Mouse (Mus musculus) stomach, embryonic 16.5 days (tissue): ENCODE measurements at regions not wholly inside any gene's neighbourhood (a gene's known extent, or its start where the extent isn't known, plus 50 kb on each side); places are given as distances from the start of the nearest gene placed in this dataset.

ENCODE experiments used
- ATAC-seq: fragments of 200-750 bp; cut with Nextera tagmentation; 2 replicates; pipeline ENCODE4 v1.8.0; 2017; ENCODE audit warnings: moderate number of reproducible peaks, moderate TSS enrichment; ENCODE audit not compliant: insufficient read depth, low FRiP score
- H3K27ac ChIP-seq: fragments of 300-500 bp; sonication (generic); 2 replicates; pipeline ENCODE4 v1.5.1; 2014; ENCODE audit warnings: low read length
- H3K27me3 ChIP-seq: fragments of 300-500 bp; sonication (generic); 2 replicates; pipeline ENCODE4 v1.6.1; 2014; ENCODE audit warnings: low read length, control low read depth, mixed read lengths; ENCODE audit not compliant: control insufficient read depth, insufficient read depth
- H3K36me3 ChIP-seq: fragments of 300-500 bp; sonication (generic); 2 replicates; pipeline ENCODE4 v1.6.1; 2014; ENCODE audit warnings: low read length; ENCODE audit not compliant: control insufficient read depth, insufficient read depth
- H3K4me1 ChIP-seq: fragments of 300-500 bp; sonication (generic); 2 replicates; pipeline ENCODE4 v1.6.1; 2014; ENCODE audit warnings: low read length, control low read depth, mixed read lengths; ENCODE audit not compliant: control insufficient read depth, insufficient read depth
- H3K4me2 ChIP-seq: fragments of 300-500 bp; sonication (generic); 2 replicates; pipeline ENCODE4 v1.6.1; 2014; ENCODE audit warnings: low read depth, low read length, mixed read lengths
- H3K4me3 ChIP-seq: fragments of 300-500 bp; sonication (generic); replicated peaks from 2 replicates; pipeline ENCODE4 v1.5.1; 2014; ENCODE audit warnings: mild to moderate bottlenecking, low read length
- H3K9ac ChIP-seq: fragments of 300-500 bp; sonication (generic); 2 replicates; pipeline ENCODE4 v1.6.1; 2014; ENCODE audit warnings: low read length
- H3K9me3 ChIP-seq: fragments of 300-500 bp; sonication (generic); replicated peaks from 2 replicates; pipeline ENCODE4 v1.6.1; 2016; ENCODE audit warnings: low read length, control low read depth; ENCODE audit not compliant: control insufficient read depth
- WGBS: fragments of 180-500 bp; shearing (Covaris S2); extraction: QIAGEN DNeasy Blood & Tissue Kit; methylation state at CpG from one replicate; pipeline ENCODE4 v1.1.7; 2014; 5-methylcytosine and 5-hydroxymethylcytosine counted together

DNA sequence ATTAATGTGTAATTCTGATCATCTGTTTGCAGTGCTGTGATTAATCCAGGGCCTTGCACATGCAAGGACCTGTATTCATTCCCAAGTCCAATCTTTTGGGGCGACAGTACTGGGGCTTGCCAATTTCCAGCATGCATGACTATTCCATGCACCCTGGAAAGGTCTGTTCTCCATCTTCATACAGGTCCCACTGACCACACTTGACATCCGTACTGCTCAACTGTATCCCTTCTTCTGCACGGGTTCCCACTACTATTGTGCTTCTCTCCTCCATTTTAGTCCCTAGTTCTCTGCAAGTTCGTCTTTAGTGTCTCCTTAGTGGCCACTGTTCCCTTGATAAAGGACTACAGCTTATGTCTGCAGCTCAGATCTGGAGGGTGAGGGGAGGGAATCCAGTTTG lies 371.4 kb downstream of the Cd83 start:
- Histone ChIP-seq H3K4me3 (no peak overlapping the region), H3K4me2 (no peak overlapping the region), H3K27me3 (no peaks in the 10 kb centered on the region; the same call in 1 of the 2 replicates), H3K36me3 (no peaks in the 10 kb centered on the region), H3K27ac (no peak overlapping the region), H3K9ac (no peak overlapping the region), H3K9me3 (no peaks in the 10 kb centered on the region), H3K4me1 (no peaks in the 10 kb centered on the region)
- WGBS = 89% methylated on average over 4 of the region's 4 CpGs
- no peak for ATAC-seq

DNA sequence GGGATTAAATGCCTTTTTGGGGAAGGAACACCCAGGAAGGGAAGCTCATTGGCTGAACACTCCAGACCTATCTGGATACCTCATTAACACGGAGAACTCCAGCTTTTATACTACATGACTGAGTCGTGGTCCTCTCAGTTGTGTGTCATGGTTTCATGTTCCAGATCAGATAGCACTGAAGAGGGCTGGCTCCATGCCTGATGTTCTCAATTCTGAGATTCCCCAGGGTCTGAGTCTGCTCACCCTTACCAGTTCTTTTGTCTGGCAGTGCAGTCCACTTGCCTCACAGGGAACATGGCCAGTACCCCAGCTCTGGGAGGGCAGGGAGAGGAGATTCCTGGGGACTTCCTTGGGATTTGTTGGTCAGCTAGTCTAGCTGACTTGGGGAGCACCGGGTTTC lies 372.0 kb downstream of the Cd83 start:
- H3K4me2 ChIP-seq = no peak overlapping the region
- ATAC-seq = no peak
- H3K4me3 ChIP-seq = no peak overlapping the region
- no peaks in the 10 kb centered on the region for H3K36me3 ChIP-seq
- 85% methylated on average over 3 of the region's 3 CpGs for WGBS
- no peak overlapping the region for H3K27ac ChIP-seq
- H3K9me3 ChIP-seq = no peaks in the 10 kb centered on the region
- H3K9ac ChIP-seq = no peak overlapping the region
- no peaks in the 10 kb centered on the region; the same call in 1 of the 2 replicates for H3K27me3 ChIP-seq
- H3K4me1 ChIP-seq = no peaks in the 10 kb centered on the region

DNA sequence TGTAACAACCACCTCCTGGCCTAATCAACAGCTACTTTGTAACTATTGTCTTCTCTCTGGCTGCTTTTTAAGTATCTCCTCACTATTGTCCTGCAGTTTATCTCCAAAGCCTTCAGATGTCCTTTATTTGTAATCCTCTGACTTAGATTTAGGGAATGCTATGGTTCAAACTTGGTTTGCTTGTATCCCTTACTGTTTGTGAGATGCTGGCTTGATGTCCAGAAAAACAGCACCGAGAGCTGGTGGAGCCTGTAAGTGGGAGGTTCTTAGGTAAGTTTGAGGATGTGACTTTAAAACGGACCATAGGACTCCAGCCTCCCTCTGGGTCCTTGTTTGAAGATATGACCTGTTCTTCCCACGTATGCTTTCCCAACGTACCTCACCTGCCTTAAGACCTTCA lies 372.7 kb downstream of the Cd83 start:
- ATAC-seq = no peak
- WGBS = 76% methylated on average over 4 of the region's 4 CpGs
- no peak overlapping the region for H3K4me2 ChIP-seq

DNA sequence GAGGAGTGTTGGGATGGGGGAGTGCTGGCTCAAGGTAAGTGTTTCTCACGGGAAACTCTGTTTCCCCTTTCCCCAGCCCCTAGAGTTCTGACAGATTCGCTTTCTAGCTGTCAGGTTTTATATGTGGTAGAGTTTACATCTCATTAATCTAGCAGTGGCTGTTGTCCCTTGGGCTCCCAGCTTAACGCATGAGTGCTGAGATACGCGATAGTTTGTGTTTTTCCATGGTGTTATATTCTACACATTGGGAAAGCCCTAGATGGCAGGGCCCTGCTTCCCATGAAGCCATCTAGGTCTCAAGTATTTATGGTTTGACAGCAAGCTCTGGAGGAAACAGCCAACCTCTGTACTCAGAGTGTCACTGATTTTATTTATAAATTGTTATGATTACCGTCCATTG lies 373.8 kb downstream of the Cd83 start:
- Histone ChIP-seq H3K4me3 (no peak overlapping the region), H3K27me3 (no peaks in the 10 kb centered on the region; the same call in 1 of the 2 replicates), H3K9ac (no peak overlapping the region), H3K9me3 (no peaks in the 10 kb centered on the region), H3K36me3 (no peaks in the 10 kb centered on the region), H3K27ac (no peak overlapping the region), H3K4me2 (no peak overlapping the region), H3K4me1 (no peaks in the 10 kb centered on the region)
- no peak for ATAC-seq
- WGBS = 57% methylated on average over 6 of the region's 6 CpGs

More for the DNA sequence above, 372.7 kb downstream of the Cd83 start:
- Histone ChIP-seq H3K4me3 (no peak overlapping the region), H3K27ac (no peak overlapping the region), H3K36me3 (no peaks in the 10 kb centered on the region), H3K27me3 (no peaks in the 10 kb centered on the region; the same call in 1 of the 2 replicates), H3K9me3 (no peaks in the 10 kb centered on the region), H3K4me1 (no peaks in the 10 kb centered on the region), H3K9ac (no peak overlapping the region)

DNA sequence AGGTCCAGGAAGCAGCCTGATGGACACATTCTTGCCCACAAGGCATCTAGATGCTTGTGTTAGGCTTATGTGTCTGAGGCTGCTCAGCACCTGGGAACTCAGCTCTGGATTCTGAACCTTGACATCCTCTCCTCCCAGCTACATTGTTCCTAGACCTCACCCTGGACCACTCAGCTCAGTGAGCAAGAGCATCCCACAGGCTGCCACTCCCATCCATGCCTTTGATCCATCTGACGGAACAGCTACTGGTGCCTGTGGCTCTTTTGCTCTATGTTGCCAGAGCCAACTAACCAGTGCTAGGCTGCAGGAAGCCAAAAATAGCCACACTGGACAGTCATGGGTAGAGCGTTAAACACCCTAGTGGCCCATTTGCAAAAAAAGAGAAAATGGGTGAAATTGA lies 374.8 kb downstream of the Cd83 start:
- no peak for ATAC-seq
- Histone ChIP-seq H3K27ac (no peak overlapping the region), H3K4me1 (no peaks in the 10 kb centered on the region), H3K9me3 (no peaks in the 10 kb centered on the region), H3K9ac (no peak overlapping the region), H3K27me3 (no peaks in the 10 kb centered on the region; the same call in 1 of the 2 replicates), H3K36me3 (no peaks in the 10 kb centered on the region), H3K4me2 (no peak overlapping the region), H3K4me3 (no peak overlapping the region)
- WGBS = 94% methylated on average over 2 of the region's 2 CpGs

DNA sequence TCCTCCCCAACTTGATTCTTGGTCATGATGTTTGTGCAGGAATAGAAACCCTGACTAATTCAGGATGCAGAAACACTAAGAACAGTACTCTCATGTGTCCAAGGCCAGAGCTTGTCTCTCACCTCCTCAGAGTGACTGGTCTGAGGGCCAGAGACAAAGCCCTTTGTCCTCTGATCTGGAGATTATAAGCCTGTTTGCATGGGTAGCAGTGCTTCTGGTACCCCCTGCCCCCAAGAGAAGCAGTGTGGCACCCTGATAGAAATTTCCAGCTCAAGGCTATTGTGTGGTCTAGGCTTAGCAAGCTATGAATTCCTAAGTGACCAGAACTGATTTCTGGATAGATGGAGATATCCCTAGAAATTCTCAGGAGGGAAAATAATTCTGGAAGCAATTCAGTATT lies 380.2 kb downstream of the Cd83 start:
- no peaks in the 10 kb centered on the region for H3K9me3 ChIP-seq
- H3K4me2 ChIP-seq = no peak overlapping the region
- H3K36me3 ChIP-seq = no peaks in the 10 kb centered on the region
- no peak overlapping the region for H3K4me3 ChIP-seq
- H3K9ac ChIP-seq = no peak overlapping the region
- no peak overlapping the region for H3K27ac ChIP-seq
- no peaks in the 10 kb centered on the region for H3K27me3 ChIP-seq
- H3K4me1 ChIP-seq = no peaks in the 10 kb centered on the region
- ATAC-seq = no peak

DNA sequence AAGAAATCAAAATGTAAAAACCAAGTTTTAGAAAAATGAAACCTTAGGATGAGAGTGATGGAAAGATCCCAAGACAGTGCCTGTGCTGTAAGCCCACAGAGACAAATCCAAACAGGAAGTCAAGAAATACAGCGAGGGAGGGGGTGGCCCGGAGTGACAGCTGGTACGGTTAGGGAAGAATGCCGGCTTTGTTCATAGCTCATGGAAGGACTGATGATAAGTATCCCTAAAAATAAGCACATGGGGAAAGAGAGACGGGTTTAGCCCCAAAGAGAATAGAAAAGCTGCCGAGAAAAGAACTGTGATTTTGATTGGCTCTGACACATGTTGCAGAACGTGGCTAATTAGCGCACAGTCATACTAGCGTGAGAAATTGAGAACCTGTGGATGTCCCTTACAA lies 382.6 kb downstream of the Cd83 start:
- no peak for ATAC-seq
- Histone ChIP-seq H3K27me3 (no peaks in the 10 kb centered on the region), H3K4me3 (no peak overlapping the region), H3K4me2 (no peak overlapping the region), H3K36me3 (no peaks in the 10 kb centered on the region), H3K27ac (no peak overlapping the region), H3K9ac (no peak overlapping the region), H3K9me3 (no peaks in the 10 kb centered on the region), H3K4me1 (no peaks in the 10 kb centered on the region)
- 51% methylated on average over 9 of the region's 9 CpGs for WGBS

DNA sequence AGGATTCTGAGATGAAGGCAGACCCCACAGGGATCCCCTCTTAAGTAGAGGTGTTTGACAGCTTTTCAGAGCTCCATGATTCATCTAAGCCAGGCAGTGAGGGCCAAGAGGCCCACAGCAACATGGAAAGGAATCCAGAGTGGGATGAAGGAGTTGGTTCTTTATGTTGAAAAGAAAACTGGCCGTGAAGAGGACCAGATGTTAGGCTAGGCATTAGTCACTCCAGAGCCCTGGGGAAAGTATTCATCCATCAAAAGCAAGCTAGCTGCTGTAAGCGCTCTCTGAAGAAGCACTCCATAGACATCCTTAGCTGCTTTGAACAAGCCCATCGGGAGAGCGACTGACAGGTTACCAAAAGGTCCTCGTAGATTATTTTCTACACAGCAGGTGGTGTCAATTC lies 383.6 kb downstream of the Cd83 start:
- no peak; the same call in 1 of the 2 replicates for ATAC-seq
- 36% methylated on average over 5 of the region's 5 CpGs for WGBS
- Histone ChIP-seq H3K27ac (no peak overlapping the region), H3K9ac (no peak overlapping the region), H3K4me3 (no peak overlapping the region), H3K36me3 (no peaks in the 10 kb centered on the region), H3K4me1 (no peaks in the 10 kb centered on the region), H3K9me3 (no peaks in the 10 kb centered on the region), H3K4me2 (no peak overlapping the region), H3K27me3 (no peaks in the 10 kb centered on the region)

DNA sequence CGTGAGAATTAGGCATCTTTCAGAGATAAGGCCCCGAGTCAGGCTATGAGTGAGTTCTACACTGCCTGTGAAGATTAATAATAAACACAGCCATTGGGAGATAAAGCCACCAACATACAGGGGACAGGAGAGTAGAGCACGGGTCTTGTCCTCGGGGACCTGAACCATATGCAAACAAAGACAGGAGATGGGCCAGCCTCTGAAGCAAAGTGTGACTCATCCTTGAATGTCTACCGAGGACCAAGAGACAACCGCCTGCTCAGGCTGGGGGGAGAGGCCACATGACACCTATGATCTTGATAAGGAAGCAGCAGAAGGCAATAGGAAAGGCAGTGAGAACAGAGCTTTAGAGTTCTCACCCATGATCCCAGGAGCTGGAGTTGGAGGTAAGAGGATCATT lies 387.1 kb downstream of the Cd83 start:
- H3K9ac ChIP-seq = no peak overlapping the region
- no peaks in the 10 kb centered on the region for H3K9me3 ChIP-seq
- no peak overlapping the region for H3K4me3 ChIP-seq
- H3K27ac ChIP-seq = no peak overlapping the region
- 42% methylated on average over 6 of the region's 6 CpGs for WGBS
- no peaks in the 10 kb centered on the region for H3K27me3 ChIP-seq
- H3K4me2 ChIP-seq = no peak overlapping the region
- ATAC-seq = no peak
- no peaks in the 10 kb centered on the region for H3K36me3 ChIP-seq
- no peaks in the 10 kb centered on the region for H3K4me1 ChIP-seq

DNA sequence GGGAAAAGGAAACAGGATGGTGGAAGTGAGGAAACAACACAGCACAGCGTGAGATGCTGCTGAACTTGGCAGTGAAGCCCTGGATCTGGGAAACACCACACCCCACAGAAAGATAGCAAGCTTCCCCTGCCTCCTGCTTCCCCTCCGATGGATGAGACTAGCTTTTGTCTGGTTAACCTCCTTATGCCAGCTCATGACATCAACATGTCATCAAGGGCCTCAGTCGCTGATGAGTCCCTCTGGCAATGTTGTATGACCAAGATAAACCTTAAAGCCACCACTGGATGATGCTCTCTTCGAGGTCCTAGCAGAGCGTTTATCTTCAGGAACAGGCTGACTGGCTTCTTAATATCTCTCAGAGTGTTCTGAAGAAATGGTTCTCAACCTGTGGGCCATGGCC lies 388.1 kb downstream of the Cd83 start:
- no peak overlapping the region for H3K4me2 ChIP-seq

More for the DNA sequence above, 388.1 kb downstream of the Cd83 start:
- ATAC-seq = no peak
- Histone ChIP-seq H3K9me3 (no peaks in the 10 kb centered on the region), H3K4me3 (no peak overlapping the region), H3K36me3 (no peaks in the 10 kb centered on the region), H3K27me3 (no peaks in the 10 kb centered on the region), H3K27ac (no peak overlapping the region), H3K9ac (no peak overlapping the region), H3K4me1 (no peaks in the 10 kb centered on the region)
- WGBS = 86% methylated on average over 5 of the region's 5 CpGs
